Mouse (Mus musculus) layer of hippocampus, postnatal 14 days (tissue): Measurements from ENCODE around the gene Zfand2a. TPM values are rescaled to one million over a fixed set of nuclear protein-coding genes. Genes with fewer than 3 reads are reported as not detected.

ENCODE experiments used
- DNase-seq, 2 experiments: peaks; one replicate each; pipeline ENCODE4 v3.0.0; 2021 to 2022; ENCODE audit warnings: low spot score in 2 of 2, mixed read lengths in 1 of 2
- total RNA-seq, 2 experiments: library from RNA; stranded (reverse); gene quantifications; 2 replicates each; pipeline ENCODE4 v1.2.3; 2021

Gene Zfand2a
- total RNA-seq, 2 experiments from 2014 or later = 77.1 to 88.8 TPM

GRCm38 (mm10) chr5:139467998-139468397 is 16.4 kb downstream of the Zfand2a start:
- peak in 1 of 2 experiments; percentile 59 for DNase-seq

- DNase-seq = no peak
Measured at GRCm38 (mm10) chr5:139466801-139467200, 17.5 kb downstream of the Zfand2a start.

GRCm38 (mm10) chr5:139466373-139466772 is 18.0 kb downstream of the Zfand2a start:
- no peak for DNase-seq

GRCm38 (mm10) chr5:139464874-139465273 is 19.5 kb downstream of the Zfand2a start:
- DNase-seq = no peak

- peak; percentile 99 for DNase-seq
Measured at GRCm38 (mm10) chr5:139460384-139461067, 23.8 kb downstream of the Zfand2a start, which contains the start of gene 3110082I17Rik. Gene 3110082I17Rik (minus strand): TSS chr5:139460527.

GRCm38 (mm10) chr5:139459938-139460337 is 24.4 kb downstream of the Zfand2a start:
- DNase-seq = no peak

GRCm38 (mm10) chr5:139457241-139457640 is 27.1 kb downstream of the Zfand2a start:
- no peak for DNase-seq

GRCm38 (mm10) chr5:139455166-139455565 is 29.2 kb downstream of the Zfand2a start:
- DNase-seq = no peak

GRCm38 (mm10) chr5:139453031-139453430 is 31.3 kb downstream of the Zfand2a start:
- DNase-seq = no peak

- DNase-seq = no peak
Measured at GRCm38 (mm10) chr5:139449926-139450325, 34.4 kb downstream of the Zfand2a start.

GRCm38 (mm10) chr5:139449161-139449791 is 35.1 kb downstream of the Zfand2a start:
- no peak for DNase-seq

GRCm38 (mm10) chr5:139448025-139448424 is 36.3 kb downstream of the Zfand2a start:
- DNase-seq = peak in 1 of 2 experiments; percentile 68

GRCm38 (mm10) chr5:139445258-139445657 is 39.1 kb downstream of the Zfand2a start:
- no peak for DNase-seq

- DNase-seq = no peak
Measured at GRCm38 (mm10) chr5:139442962-139443361, 41.4 kb downstream of the Zfand2a start.

GRCm38 (mm10) chr5:139442428-139442827 is 41.9 kb downstream of the Zfand2a start:
- DNase-seq = no peak

GRCm38 (mm10) chr5:139441726-139442018 is 42.7 kb downstream of the Zfand2a start:
- no peak for DNase-seq

GRCm38 (mm10) chr5:139440926-139441725 is 43.2 kb downstream of the Zfand2a start:
- no peak for DNase-seq

GRCm38 (mm10) chr5:139440451-139440850 is 43.9 kb downstream of the Zfand2a start:
- DNase-seq = peak in 1 of 2 experiments; percentile 71

- no peak for DNase-seq
Measured at GRCm38 (mm10) chr5:139438440-139438839, 45.9 kb downstream of the Zfand2a start.

GRCm38 (mm10) chr5:139437769-139438168 is 46.6 kb downstream of the Zfand2a start:
- DNase-seq = no peak

GRCm38 (mm10) chr5:139434940-139435339 is 49.4 kb downstream of the Zfand2a start:
- DNase-seq = peak; percentile 72 to 87
